Mouse (Mus musculus) left cerebral cortex, adult 8-10 months (tissue): ENCODE results near the gene Usp3. TPM values are rescaled to one million over a fixed set of nuclear protein-coding genes. Genes with fewer than 3 reads are reported as not detected.

Source experiments
- DNase-seq, 2 experiments: peaks; one replicate each; pipeline ENCODE4 v3.0.0; 2022; ENCODE audit warnings: low spot score in 2 of 2
- total RNA-seq, 4 experiments: library from RNA; stranded (reverse); gene quantifications; 2 replicates each; pipeline ENCODE4 v1.2.4; 2022

Usp3 gene
- total RNA-seq, 4 experiments from 2014 or later = 36.1 to 50.1 (median 42.7) TPM

DNA sequence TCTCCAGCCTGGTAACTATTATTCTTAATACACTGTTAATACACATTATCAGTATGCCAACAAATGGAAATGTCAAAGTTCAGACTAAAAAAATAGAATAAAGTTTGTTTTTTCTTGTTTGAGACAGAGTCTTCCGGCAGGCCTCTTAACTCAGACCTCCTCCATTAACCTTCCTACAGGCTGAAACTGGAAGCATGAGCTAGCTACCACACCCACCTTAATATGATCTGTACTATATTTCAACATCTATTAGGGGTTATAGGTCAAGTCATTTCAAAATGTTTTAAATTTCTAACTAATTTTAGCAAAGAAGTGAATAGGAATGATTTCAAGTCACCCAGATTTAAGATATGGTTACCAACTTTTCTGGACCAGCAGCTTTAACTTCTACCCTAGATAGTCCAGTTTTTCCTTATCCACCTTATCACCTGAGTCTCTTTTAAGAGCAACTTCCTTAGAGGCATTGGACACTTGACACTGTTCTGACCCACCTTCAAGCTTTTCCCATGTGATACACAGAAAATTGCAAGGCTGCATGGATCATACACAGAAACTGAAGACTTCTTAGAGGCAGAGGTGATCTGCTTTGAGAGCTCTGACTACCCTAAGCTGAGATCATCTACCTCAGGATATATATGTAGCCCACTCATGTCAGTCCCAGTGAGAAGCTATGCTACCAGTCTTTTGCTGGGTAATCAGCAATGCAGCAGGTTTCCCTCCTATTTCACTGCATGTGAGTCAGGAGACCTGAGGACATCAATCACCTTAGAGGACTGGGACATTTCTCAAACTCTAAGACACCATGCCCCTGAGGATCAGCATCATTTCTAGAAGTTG, 17.7 kb downstream of the Usp3 start:
- no peak for DNase-seq

DNA sequence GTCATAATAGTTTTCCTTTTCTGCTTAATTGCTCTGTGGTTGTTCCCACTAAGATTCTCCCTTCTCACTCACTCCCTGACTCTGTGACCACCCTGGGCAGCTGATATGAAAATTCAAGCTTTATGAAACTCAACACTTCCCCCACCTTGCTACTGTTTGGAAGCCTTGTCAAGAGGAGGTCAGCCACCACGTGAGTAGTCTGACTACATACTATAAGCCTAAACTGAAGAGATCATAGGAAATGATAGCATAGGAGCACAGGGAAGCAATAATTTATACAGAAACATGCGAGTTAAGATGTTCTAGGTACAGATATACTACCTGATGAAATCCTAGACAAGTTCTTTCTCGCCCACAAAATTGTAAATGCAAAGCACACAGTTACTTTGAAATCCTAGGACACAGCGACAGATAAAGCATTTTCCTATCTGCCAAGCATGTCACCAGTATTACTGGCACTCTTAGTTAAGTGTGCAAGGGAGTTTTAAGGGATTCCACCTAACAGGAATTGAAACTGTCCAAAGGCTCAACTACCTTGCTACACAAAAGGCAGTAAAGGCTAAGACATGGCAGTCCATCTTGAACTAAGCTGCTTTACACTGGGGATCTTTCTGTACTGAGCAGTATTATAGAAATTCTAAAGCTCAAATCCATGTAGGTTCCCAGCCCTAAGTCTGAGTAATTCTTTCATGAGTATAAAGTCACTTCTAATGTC, 20.8 kb downstream of the Usp3 start:
- no peak for DNase-seq

DNA sequence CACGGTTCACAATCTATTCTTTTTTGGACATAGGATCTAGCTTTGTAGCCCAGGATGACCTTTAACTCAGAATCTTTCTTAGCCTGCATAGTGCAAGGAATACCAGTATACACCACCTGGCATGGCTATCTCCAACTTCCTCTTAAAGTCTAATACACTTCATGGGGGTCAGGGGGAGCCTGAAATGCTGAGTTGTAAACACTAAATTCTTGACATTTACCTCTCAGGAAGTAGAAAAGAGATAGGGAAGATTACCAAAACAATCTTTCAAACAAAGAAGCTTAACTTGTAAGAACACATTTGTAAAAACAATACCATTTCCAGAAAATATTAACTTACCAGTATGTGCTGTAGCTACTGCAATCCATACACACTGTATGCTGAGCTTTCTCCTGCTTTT, 30.7 kb downstream of the Usp3 start:
- DNase-seq = no peak

- DNase-seq = no peak
Observed at GRCm38 (mm10) chr9:66561496-66561895, 31.4 kb downstream of the Usp3 start.

- DNase-seq = no peak
Observed at GRCm38 (mm10) chr9:66560728-66561127, 32.2 kb downstream of the Usp3 start.

GRCm38 (mm10) chr9:66560295-66560694, 32.6 kb downstream of the Usp3 start:
- no peak for DNase-seq

DNA sequence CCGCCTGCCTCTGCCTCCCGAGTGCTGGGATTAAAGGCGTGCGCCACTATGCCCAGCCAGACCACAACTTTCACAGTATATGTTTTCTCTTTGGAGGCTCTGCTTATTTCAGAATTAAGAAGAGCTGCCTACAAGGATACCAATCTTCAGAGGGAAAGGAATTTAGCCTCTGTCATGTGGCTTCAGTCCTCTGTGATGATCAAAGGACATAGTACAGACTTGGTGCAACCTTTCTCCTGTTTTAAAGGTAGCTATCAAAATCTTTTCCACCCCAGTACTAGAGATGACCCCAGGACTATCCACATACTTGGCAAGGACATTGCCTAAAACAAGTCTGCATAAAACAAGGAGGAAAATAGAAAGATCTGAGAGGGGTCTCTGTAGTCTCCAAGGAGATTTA, 34.0 kb downstream of the Usp3 start:
- no peak for DNase-seq

- no peak for DNase-seq
Observed at GRCm38 (mm10) chr9:66542785-66543184, 50.2 kb downstream of the Usp3 start.

- DNase-seq = no peak
Observed at GRCm38 (mm10) chr9:66521595-66521994, 71.3 kb downstream of the Usp3 start.

DNA sequence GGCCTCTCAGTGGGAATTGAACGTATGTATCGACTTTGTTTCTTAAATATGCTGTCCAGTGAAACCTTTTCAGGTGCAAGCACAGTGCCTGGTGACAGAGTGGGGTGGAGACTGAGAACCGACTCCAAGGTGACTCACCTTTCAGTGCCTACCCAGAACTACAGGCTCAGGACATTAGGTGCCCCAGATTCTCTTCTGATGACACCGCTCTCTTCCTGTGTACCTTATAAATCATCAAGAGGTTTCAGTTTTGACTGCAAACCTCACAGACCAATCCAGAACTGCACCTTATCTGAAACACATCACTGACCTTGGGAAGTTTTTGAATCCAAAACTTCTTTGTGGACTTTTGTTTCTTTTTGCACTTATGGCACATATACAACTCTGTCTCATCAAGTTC, 72.6 kb downstream of the Usp3 start:
- DNase-seq = no peak

DNA sequence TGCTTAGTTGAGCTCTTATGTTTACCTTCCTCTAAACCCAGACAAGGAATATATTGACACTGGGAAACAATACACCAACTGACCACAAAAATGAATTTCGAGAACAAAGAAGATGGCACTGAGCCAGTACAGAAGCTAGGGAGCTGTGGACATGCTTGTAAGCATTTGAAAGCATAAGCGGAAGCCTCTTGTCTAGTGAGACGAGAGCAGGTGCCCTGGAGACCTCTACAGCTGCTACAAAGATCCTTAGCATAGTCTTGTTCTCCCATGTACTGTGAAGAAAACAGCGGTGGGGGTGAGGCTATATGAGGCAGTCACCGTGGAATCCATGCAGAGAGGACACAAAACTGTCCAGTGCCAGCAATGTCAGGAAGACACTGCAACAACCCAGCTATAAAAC, 74.0 kb downstream of the Usp3 start:
- DNase-seq = no peak

- no peak for DNase-seq
Observed at GRCm38 (mm10) chr9:66518251-66518650, 74.7 kb downstream of the Usp3 start.

GRCm38 (mm10) chr9:66517746-66518145, 75.2 kb downstream of the Usp3 start:
- DNase-seq = no peak

GRCm38 (mm10) chr9:66516296-66516940, 76.5 kb downstream of the Usp3 start:
- no peak for DNase-seq

DNA sequence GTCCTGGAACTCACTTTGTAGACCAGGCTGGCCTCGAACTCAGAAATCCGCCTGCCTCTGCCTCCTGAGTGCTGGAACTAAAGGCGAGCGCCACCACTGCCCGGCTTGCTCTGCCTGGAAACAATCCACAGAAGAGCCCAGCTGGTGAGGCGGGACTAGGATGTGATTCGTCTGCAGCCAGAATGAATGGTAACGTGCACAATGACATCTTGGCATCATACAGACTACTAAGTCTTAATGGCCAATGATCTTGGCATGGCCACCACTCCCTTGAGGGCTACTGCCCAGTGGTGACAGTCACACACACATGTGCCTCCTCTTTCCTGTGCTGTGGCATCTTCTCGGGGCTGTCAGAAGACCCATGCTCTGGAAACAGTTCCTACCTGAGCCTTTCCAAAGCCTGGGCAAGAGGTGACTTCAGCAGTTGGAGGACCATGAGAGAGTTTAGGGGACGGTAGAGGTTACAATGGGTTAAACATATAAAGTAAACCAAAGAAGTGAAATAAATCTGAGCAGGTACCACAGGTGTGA, 77.2 kb downstream of the Usp3 start:
- no peak for DNase-seq

DNA sequence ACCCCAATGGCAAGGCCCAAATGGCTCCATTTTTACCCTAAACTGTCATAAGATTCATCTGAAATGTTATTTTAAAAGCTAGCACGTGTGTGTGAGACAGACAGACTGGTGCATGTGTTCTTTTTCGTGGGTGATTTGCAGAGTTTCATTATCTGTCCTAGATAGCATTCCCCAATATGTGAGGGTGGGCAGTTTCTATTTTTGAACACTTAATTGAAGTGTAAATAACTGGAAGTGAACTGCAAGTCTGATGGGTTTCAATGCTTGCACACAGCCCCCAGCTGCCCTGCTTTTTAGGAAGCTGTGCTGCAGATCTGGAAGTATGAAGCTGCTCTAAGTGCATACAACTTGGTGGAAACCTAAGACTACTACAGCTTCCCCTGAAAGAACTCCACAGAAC, 77.8 kb downstream of the Usp3 start:
- DNase-seq = no peak

GRCm38 (mm10) chr9:66514256-66514770, 78.6 kb downstream of the Usp3 start, which contains the start of gene Fbxl22:
TSS of gene Fbxl22 (minus strand) at chr9:66514593.
- DNase-seq = no peak

DNA sequence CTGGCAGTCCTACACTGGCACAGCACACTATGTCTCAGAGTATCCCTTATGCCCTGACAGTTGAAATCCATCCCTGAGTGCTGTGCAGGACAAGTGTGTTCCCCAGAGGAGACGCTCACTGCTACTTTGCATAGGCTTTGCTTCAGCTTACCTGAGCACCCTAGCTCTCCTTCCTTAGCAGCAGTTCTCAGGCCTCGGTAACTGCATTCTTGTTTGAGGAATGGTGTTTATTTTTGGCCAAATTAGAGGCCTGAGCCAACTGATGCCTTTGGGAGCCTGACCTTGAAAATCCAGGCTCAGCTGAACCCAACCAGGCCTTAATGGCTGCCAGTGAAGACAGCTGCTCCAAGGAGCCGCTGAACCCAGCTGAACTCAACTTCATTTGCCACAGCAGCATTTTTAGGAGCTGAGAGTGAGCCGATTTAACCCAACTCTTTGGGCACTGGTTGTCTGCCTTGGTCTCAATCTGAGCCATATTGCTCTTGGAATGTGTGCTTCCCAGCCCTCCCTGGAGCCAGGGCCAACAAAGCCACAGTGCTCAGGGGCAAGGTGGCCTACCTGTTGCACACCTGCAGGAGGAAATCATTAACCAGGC, 79.2 kb downstream of the Usp3 start:
- peak in 1 of 2 experiments; percentile 56 for DNase-seq

DNA sequence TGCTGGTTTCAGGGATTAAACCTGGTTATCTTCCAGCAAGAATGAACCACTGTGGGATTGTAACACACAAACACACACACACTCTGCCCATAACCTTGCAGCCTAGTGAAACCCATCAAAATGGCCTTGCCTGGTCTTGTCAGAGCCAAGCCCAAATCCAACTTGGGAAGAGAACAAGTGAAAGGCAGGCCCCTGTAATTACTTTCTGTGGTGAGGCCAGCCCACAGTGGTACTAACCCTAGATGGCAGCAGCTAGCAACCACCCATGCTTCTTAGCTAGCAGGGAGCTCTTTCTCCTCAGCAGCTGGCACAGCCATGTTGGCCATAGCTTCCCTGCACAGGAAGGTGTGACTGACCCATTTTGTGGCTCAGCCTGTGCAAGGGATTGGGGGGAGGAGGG, 79.8 kb downstream of the Usp3 start:
- DNase-seq = peak in 1 of 2 experiments; percentile 43

- peak; percentile 67 to 89 for DNase-seq
Observed at GRCm38 (mm10) chr9:66512351-66512671, 80.6 kb downstream of the Usp3 start.

GRCm38 (mm10) chr9:66511580-66512350, 81.2 kb downstream of the Usp3 start:
- peak; percentile 88 to 97 for DNase-seq
